Mouse (Mus musculus) G1E (cell line): Measurements from ENCODE around the gene Scml4.

Source experiments
- CTCF ChIP-seq: IDR thresholded peaks from 2 replicates; pipeline ENCODE4 v1.5.1; 2012; ENCODE audit warnings: low read depth, low read length, inconsistent platforms, mixed read lengths
- GATA1 ChIP-seq: IDR thresholded peaks from 2 replicates; pipeline ENCODE4 v1.6.1; 2012; ENCODE audit warnings: borderline replicate concordance, low read length, inconsistent platforms, mixed read lengths
- POLR2AphosphoS5 ChIP-seq: IDR thresholded peaks from 2 replicates; pipeline ENCODE4 v1.6.1; 2012; ENCODE audit warnings: low read depth, low read length, inconsistent platforms; ENCODE audit not compliant: insufficient replicate concordance

GRCm38 (mm10) chr10:42972504-42973172, 112.5 kb downstream of the Scml4 start:
- TF ChIP-seq GATA1 (no peak), CTCF (no peak), POLR2AphosphoS5 (no peak)
